Mouse (Mus musculus) limb, embryonic 15.5 days (tissue): ENCODE data around the gene Zfp575. TPM values are rescaled to one million over a fixed set of nuclear protein-coding genes. Genes with fewer than 3 reads are reported as not detected.

Experiments used
- ATAC-seq: fragments of 200-750 bp; cut with Nextera tagmentation; 2 replicates; pipeline ENCODE4 v1.8.0; 2017; ENCODE audit warnings: low read depth, moderate TSS enrichment; ENCODE audit not compliant: insufficient number of reproducible peaks, low FRiP score, low TSS enrichment
- H3K27ac ChIP-seq: fragments of 300-500 bp; sonication (generic); 2 replicates; pipeline ENCODE4 v1.5.1; 2015; ENCODE audit warnings: moderate library complexity, mild to moderate bottlenecking, inconsistent platforms
- H3K27me3 ChIP-seq: fragments of 300-500 bp; sonication (generic); 2 replicates; pipeline ENCODE4 v1.6.1; 2015; ENCODE audit warnings: inconsistent platforms
- H3K36me3 ChIP-seq: fragments of 300-500 bp; sonication (generic); 2 replicates; pipeline ENCODE4 v1.6.1; 2015; ENCODE audit warnings: inconsistent platforms
- H3K4me1 ChIP-seq: fragments of 300-500 bp; sonication (generic); 2 replicates; pipeline ENCODE4 v1.6.1; 2015; ENCODE audit warnings: inconsistent platforms
- H3K4me2 ChIP-seq: fragments of 300-500 bp; sonication (generic); 2 replicates; pipeline ENCODE4 v1.6.1; 2015; ENCODE audit warnings: mild to moderate bottlenecking, inconsistent platforms
- H3K4me3 ChIP-seq: fragments of 300-500 bp; sonication (generic); 2 replicates; pipeline ENCODE4 v1.5.1; 2015; ENCODE audit warnings: mild to moderate bottlenecking, inconsistent platforms
- H3K9ac ChIP-seq: fragments of 300-500 bp; sonication (generic); 2 replicates; pipeline ENCODE4 v1.6.1; 2015; ENCODE audit warnings: inconsistent platforms
- H3K9me3 ChIP-seq: fragments of 300-500 bp; sonication (generic); 2 replicates; pipeline ENCODE4 v1.6.1; 2016; ENCODE audit warnings: inconsistent platforms
- WGBS: fragments of 180-500 bp; shearing (Covaris S2); methylation state at CpG from one replicate; pipeline ENCODE4 v1.1.7; 2015; 5-methylcytosine and 5-hydroxymethylcytosine counted together
- polyA plus RNA-seq: library from polyadenylated mRNA; unstranded; fragments of >200 nt; fragmentation: Nextera tagmentation; extraction: Ambion mirVana; gene quantifications from 2 replicates; pipeline ENCODE4 v1.2.1, GENCODE M21; 2015

Gene Zfp575
- polyA plus RNA-seq, 1 experiment from 2014 or later = 6.4 TPM

DNA sequence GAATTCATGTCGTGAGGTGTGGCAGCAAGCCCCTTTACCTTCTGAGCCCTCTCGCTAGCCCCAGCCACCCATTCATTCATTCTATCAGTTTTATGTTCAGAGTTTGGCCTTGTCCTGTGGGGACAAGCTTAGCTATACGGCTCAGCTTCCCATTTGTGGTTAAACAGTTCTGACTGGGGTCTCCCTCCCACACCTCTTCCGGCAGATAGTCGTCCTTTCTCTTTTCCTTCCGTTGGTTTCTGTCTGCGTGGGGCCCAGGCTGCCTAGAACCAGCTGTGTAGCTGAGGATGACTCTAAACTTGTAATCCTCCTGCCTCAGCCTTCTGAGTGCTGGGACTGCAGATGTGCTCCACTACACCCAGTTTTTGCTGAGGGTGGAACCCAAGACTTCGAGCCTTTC is 30.3 kb upstream of the Zfp575 start:
- peaks cover 9% of the 10 kb centered on the region for H3K27me3 ChIP-seq
- no peak overlapping the region for H3K4me2 ChIP-seq
- no peak overlapping the region for H3K27ac ChIP-seq
- no peak overlapping the region for H3K4me3 ChIP-seq
- H3K9me3 ChIP-seq = no peaks in the 10 kb centered on the region; the same call in 1 of the 2 replicates
- ATAC-seq = no peak
- H3K4me1 ChIP-seq = peaks cover 5% of the 10 kb centered on the region
- no peaks in the 10 kb centered on the region for H3K36me3 ChIP-seq
- no peak overlapping the region for H3K9ac ChIP-seq
- WGBS = 79% methylated on average over 8 of the region's 8 CpGs

DNA sequence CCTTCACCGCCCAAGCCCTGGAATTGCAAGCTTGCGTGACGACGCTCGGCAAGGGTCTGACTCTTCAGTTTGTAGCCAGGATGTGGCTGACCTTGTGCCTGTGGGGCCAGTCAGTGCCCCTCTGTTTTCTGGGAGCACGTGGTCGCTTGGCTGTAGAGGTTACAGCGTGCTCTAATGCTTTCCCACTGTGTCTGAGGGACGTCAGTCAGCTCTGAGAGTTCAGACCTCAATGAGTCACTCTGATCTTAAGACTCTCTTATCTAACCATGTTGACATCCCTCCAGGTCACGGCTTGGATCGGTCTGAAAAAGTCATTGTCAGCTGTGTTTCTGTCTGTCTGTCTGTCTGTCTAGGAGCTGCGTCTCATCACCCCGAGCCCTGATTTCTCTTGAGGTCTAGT is 27.4 kb upstream of the Zfp575 start:
- ATAC-seq = no peak
- Histone ChIP-seq H3K9me3 (no peaks in the 10 kb centered on the region), H3K4me2 (no peak overlapping the region), H3K27ac (no peak overlapping the region), H3K36me3 (no peaks in the 10 kb centered on the region), H3K4me1 (peaks cover 30% of the 10 kb centered on the region), H3K9ac (no peak overlapping the region), H3K4me3 (no peak overlapping the region), H3K27me3 (peaks cover 36% of the 10 kb centered on the region)
- WGBS = 76% methylated on average over 13 of the region's 13 CpGs

DNA sequence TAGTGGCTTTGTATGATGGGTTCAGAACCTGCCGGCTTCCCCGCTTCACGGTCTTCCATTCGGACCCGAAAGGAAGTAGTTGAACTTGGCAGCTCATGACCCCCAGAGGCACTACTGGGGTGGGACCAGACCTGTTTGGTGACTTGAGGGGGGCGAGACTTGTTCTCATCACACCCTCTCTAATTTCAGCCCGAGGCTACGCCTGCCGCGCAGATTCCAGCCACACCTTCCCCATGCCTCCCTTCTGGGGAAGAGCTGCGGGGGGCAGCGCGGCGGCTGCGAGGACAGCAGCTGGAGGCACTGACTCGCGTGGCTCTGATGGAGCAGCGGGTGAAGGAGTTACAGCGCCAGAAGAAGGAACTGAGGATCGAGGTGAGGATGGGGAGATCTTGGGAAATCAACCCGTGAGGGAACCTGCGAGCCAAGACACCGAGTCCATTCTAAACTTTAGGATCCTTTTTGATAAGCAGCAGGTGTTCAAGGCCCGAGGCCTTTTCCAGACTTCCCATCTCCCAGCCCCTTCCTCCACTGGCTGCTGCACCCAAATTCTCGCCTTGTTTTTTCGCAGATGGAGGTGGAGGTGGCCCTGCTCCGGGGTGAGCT is 25.0 kb upstream of the Zfp575 start:
- peaks cover 45% of the 10 kb centered on the region for H3K27me3 ChIP-seq
- no peak overlapping the region for H3K9ac ChIP-seq
- WGBS = 3% methylated on average over 27 of the region's 27 CpGs
- no peak for ATAC-seq
- H3K4me1 ChIP-seq = peaks cover 26% of the 10 kb centered on the region
- peak overlapping the region; percentile 25 for H3K4me3 ChIP-seq
- peak overlapping the region; percentile 28 for H3K4me2 ChIP-seq
- H3K27ac ChIP-seq = no peak overlapping the region
- H3K9me3 ChIP-seq = no peaks in the 10 kb centered on the region
- peaks cover 7% of the 10 kb centered on the region; the same call in 1 of the 2 replicates for H3K36me3 ChIP-seq

DNA sequence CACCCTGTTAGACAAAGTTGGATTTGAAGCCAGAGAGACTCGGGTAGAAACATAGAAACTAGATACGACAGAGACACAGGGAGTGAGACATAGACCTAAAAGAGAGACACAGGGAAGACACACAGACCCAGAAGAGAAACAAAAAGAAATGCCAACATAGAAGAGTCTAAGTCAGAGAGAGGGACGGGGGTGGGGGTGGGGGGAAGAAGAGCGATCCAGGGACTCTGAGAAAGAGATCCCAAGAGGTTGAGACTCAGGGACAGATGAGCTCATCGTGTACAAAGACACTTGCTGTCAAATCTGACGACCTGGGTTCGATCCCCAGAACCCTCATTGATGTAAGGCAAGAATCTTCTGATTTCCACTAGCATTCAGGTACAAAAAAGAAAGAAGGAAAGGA is 24.3 kb upstream of the Zfp575 start:
- H3K27ac ChIP-seq = no peak overlapping the region
- H3K4me2 ChIP-seq = peak overlapping the region; percentile 63
- no peak overlapping the region; the same call in 1 of the 2 replicates for H3K9ac ChIP-seq
- no peaks in the 10 kb centered on the region for H3K9me3 ChIP-seq
- peaks cover 26% of the 10 kb centered on the region for H3K4me1 ChIP-seq
- 12% methylated on average over 7 of the region's 7 CpGs for WGBS
- peaks cover 7% of the 10 kb centered on the region; the same call in 1 of the 2 replicates for H3K36me3 ChIP-seq
- peaks cover 45% of the 10 kb centered on the region for H3K27me3 ChIP-seq
- H3K4me3 ChIP-seq = peak overlapping the region; percentile 43
- ATAC-seq = no peak

DNA sequence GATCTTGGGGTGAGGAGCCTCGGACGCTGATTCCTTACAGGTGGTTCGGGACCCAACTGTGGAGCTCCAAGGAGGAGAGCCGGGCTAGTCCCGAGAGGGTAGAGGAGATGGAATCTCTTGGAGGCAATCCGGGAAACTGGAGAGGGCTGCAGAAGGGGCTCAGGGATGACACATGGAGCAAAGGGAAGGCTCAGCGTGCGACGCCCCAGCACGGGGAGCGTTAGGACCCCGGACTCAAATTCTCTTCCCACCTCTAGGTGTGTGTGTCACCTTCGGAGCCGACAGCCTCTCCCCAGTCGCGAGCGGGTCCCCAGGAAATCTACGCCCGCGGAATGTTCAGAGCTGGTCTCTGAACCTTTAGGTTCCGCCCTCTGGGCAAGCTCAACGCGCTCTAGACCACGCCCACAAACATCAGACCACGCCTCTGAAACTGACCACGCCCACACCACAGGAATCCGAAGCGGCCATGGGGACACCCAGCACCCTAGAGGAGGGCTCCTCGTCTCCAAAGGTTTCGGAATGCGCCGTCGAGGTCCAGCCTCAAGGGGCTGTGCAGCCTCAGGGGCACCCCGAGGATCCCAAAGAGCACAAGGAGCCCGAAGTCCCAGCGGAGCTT is 23.5 kb upstream of the Zfp575 start:
- Histone ChIP-seq H3K9me3 (no peaks in the 10 kb centered on the region), H3K27ac (peak overlapping the region; percentile 43), H3K4me2 (peak overlapping the region; percentile 63), H3K36me3 (peaks cover 7% of the 10 kb centered on the region; the same call in 1 of the 2 replicates), H3K27me3 (peaks cover 45% of the 10 kb centered on the region), H3K9ac (peak overlapping the region; percentile 5), H3K4me3 (peak overlapping the region; percentile 43), H3K4me1 (peaks cover 26% of the 10 kb centered on the region)
- 2% methylated on average over 36 of the region's 36 CpGs for WGBS
- peak; percentile 35; the same call in 1 of the 2 replicates for ATAC-seq

DNA sequence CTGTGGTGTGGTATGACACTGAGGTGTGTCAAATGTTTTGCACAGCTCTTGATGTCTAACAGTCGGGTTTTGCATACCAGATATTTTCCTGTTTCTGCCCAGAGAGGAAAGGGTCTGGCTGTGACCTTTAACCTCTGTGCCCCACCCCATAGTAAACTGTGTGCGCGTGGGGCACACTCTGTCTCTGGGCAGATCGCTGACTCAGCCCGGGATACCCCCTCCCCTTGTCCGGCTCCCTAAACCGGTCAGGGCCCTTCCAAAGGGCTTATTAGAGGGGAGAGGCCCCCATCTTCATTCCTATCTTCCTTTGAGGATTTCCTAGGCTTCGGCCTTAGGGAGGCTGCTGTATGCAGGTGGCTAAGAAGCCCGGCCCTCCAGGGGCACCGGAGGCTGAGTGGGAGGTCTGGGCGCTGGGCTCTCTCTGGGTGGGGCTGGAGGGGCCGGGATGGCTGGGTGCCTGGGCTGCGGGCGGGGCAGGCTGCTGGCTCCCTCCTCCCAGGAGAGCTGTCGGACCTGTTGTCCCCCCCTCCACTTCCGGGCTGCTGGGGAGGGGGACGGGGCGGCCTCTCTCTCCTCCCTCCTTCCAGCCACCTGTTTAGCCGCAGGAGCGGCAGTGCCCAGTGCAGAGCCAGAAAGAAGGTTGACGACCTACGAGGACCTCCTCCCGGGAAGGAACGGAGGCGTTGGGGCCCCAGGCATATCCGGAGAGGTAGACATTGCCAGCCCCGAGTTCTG is 22.9 kb upstream of the Zfp575 start, which contains the start of gene Phldb3:
Gene Phldb3, plus strand, starts transcription at position 620 of the 735 bp plus-strand sequence.
- H3K27me3 ChIP-seq = peaks cover 45% of the 10 kb centered on the region
- H3K27ac ChIP-seq = peak within 1 kb of the TSS; percentile 43
- peak within 1 kb of the TSS; percentile 63 for H3K4me2 ChIP-seq
- peak; percentile 45; the same call in 1 of the 2 replicates for ATAC-seq
- H3K9ac ChIP-seq = peak within 1 kb of the TSS; percentile 5
- H3K36me3 ChIP-seq = peaks cover 7% of the 10 kb centered on the region; the same call in 1 of the 2 replicates
- peak within 1 kb of the TSS; percentile 43 for H3K4me3 ChIP-seq
- WGBS = 2% methylated on average over 27 of the region's 27 CpGs
- peaks cover 26% of the 10 kb centered on the region for H3K4me1 ChIP-seq
- no peaks in the 10 kb centered on the region for H3K9me3 ChIP-seq

DNA sequence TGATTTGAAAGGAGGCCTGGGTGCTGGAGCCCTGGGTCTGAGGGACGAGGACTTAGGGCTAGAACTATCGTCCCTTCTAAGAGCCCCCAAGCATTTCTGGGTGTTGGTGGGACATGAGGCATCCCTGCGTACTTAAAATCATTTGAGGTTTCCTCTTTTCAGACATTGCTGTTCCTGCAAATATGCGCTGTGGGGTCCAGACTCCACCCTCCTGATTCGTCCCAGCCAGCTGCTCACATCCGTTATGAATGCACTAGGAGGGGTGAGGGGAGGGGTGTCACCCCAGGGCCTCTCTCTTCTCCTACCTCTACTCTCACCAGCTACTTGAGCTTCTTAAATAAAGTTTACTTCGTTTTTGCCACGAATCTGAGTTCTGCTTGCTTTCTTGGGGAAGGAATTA is 21.1 kb upstream of the Zfp575 start:
- no peak overlapping the region for H3K4me2 ChIP-seq

DNA sequence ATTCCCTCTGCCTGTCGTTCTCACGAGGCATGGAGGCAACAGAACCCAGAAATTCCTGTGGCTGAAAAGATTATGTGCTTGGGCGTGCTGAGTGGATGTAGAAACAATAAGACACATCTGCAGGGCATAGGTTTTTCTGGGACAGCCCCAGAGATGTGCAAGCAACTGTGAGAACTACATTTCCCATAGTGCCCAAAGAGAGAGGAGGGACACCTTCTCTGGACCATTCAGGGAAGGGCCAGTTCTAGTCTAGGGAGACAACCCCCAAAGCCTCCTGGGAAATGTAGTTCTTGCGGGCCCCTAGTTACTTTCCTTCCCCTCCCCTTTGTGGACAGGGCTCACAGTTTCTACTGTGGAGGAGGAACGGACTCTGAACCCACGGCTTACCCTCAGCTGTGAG is 20.6 kb upstream of the Zfp575 start:
- H3K4me2 ChIP-seq = no peak overlapping the region

More for the DNA sequence above, 21.1 kb upstream of the Zfp575 start:
- peaks cover 45% of the 10 kb centered on the region for H3K27me3 ChIP-seq
- 67% methylated on average over 8 of the region's 8 CpGs for WGBS
- H3K4me3 ChIP-seq = no peak overlapping the region
- no peak for ATAC-seq
- no peaks in the 10 kb centered on the region for H3K9me3 ChIP-seq
- peaks cover 26% of the 10 kb centered on the region for H3K4me1 ChIP-seq
- H3K36me3 ChIP-seq = peaks cover 7% of the 10 kb centered on the region; the same call in 1 of the 2 replicates
- H3K27ac ChIP-seq = no peak overlapping the region
- H3K9ac ChIP-seq = no peak overlapping the region

DNA sequence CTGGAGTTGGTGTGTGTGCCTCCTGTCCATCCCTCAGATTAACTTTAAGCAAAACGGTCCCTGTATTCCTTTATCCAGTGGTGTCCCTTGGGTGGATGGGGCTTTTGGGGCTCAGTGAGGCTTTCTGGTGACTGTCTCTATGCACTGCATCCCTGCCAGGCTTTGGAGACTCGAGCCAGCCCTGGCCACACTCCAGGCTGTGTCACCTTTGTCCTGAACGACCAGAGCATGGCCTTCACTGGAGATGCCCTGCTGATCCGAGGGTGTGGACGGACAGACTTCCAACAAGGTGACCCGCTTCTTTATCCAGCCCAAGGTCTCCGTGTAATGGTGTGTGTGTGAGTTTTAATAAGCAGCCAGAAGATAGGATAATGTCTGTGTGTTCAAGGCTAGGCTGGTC is 18.6 kb upstream of the Zfp575 start:
- peaks cover 7% of the 10 kb centered on the region; the same call in 1 of the 2 replicates for H3K36me3 ChIP-seq
- ATAC-seq = no peak
- H3K27me3 ChIP-seq = peaks cover 22% of the 10 kb centered on the region
- no peak overlapping the region for H3K4me3 ChIP-seq
- peaks cover 11% of the 10 kb centered on the region for H3K4me1 ChIP-seq
- no peak overlapping the region for H3K9ac ChIP-seq
- no peak overlapping the region for H3K4me2 ChIP-seq
- no peaks in the 10 kb centered on the region for H3K9me3 ChIP-seq
- no peak overlapping the region for H3K27ac ChIP-seq
- 82% methylated on average over 7 of the region's 7 CpGs for WGBS

More for the DNA sequence above, 20.6 kb upstream of the Zfp575 start:
- no peaks in the 10 kb centered on the region for H3K9me3 ChIP-seq
- no peak overlapping the region for H3K9ac ChIP-seq
- no peak overlapping the region for H3K27ac ChIP-seq
- H3K36me3 ChIP-seq = peaks cover 7% of the 10 kb centered on the region; the same call in 1 of the 2 replicates
- H3K4me1 ChIP-seq = peaks cover 26% of the 10 kb centered on the region
- H3K4me3 ChIP-seq = no peak overlapping the region
- WGBS = 39% methylated on average over 6 of the region's 6 CpGs
- ATAC-seq = peak; percentile 37
- H3K27me3 ChIP-seq = peaks cover 39% of the 10 kb centered on the region

DNA sequence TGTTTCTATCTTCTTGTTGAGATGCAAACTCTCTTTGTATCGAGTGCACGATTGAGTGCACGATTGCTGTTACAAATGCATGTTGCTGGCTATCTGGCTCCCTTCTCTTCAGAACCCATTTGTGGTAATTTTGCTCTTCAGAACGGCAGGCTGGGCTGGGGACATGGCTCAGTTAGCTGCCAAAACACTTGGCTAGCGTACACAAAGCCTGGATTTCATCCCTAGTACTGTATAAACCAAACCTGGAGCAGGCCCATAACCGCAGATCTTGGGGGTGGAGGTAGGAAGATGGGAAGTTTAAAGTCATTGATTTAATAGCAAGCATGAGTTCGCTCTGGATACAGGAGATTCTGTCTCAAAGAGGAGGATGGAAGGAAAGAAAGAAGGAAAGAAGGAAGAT is 18.1 kb upstream of the Zfp575 start:
- Histone ChIP-seq H3K4me3 (no peak overlapping the region), H3K9ac (no peak overlapping the region), H3K4me1 (peaks cover 6% of the 10 kb centered on the region), H3K27me3 (peaks cover 17% of the 10 kb centered on the region), H3K27ac (no peak overlapping the region), H3K36me3 (peaks cover 7% of the 10 kb centered on the region; the same call in 1 of the 2 replicates), H3K4me2 (no peak overlapping the region), H3K9me3 (no peaks in the 10 kb centered on the region)
- WGBS = 83% methylated on average over 7 of the region's 7 CpGs
- no peak for ATAC-seq

DNA sequence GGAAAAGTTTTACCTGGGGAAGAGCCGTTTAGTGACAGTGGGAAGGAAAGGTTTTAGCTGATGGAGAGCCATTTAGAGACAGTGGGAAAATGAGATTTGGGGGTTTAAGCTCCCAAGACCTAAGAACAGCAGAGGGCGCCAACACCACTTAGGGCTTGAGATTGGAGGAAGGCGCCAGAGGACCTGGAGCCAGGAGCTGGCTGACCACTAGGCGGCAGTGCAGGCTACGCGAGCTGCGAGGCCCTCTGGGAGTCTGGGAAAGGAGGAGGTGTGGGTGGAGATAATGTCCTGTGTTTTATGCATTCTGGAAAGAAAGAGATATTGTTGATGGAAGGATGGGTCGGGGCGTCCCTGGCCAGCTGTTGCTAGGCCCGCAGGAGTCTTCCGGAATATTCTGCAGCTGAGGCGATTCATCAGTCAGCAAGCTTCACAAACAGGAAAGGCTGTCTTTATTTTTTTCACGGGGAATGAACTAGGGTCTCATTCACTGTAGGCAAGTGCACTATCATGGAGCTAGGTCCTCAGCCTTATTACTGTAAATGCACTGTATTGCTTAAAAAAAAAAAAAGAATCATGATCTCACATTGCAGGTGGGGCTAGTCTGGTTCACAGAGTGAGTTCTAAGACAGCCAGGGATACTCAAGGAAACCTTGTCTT is 13.6 kb upstream of the Zfp575 start:
- Histone ChIP-seq H3K9ac (no peak overlapping the region), H3K4me1 (peaks cover 4% of the 10 kb centered on the region; the same call in 1 of the 2 replicates), H3K36me3 (0 out of 2 replicates have a peak, but pooled peaks cover 4% of the 10 kb centered on the region), H3K27ac (no peak overlapping the region), H3K27me3 (no peaks in the 10 kb centered on the region), H3K4me3 (peak overlapping the region; percentile 14; the same call in 1 of the 2 replicates), H3K4me2 (peak overlapping the region; percentile 40), H3K9me3 (no peaks in the 10 kb centered on the region)
- WGBS = 6% methylated on average over 13 of the region's 13 CpGs
- ATAC-seq = peak; percentile 77; the same call in 1 of the 2 replicates
